Mouse (Mus musculus): ENCODE results near the gene 2900011O08Rik. TPM values are rescaled to one million over a fixed set of nuclear protein-coding genes. Genes with fewer than 3 reads are reported as not detected.

The 2900011O08Rik gene
- polyA plus RNA-seq, 1 experiment from 2014 or later, result 30.3 TPM

DNA sequence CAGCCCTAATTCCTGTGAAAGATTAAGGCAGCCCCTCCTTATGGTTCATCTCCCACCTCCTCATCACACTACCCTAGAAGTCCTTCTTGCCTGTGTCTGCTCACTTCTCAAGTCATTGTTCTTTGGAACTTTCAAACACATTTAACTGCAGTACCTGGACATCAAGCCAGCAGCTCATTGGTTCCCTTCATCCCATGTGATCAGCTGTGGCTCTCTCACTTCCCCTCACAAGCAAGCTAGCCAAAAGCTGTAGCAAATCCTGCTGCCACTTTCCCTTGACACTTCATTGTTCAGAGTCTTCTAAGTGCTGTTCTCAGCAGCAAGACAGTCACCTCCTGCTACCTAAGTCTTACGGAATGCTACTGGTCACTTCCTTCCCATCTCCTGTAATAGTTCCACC lies 138.8 kb downstream of the 2900011O08Rik start:
- H3K9ac ChIP-seq (ENCODE audit: low read length), result no peak overlapping the region
- no peaks in the 10 kb centered on the region for H3K4me1 ChIP-seq (replicated peaks; ENCODE audit: control insufficient read depth, insufficient read depth, low read length)
- H3K36me3 ChIP-seq (ENCODE audit: control insufficient read depth, insufficient read depth, low read length), result no peaks in the 10 kb centered on the region; the same call in 1 of the 2 replicates
- 90% methylated on average over 1 of the region's 1 CpGs for WGBS
- H3K9me3 ChIP-seq (ENCODE audit: control insufficient read depth, low read length), result no peaks in the 10 kb centered on the region
- DNase-seq (ENCODE audit: low spot score), result no peak
- no peak overlapping the region for H3K4me2 ChIP-seq (ENCODE audit: low read depth, low read length, severe bottlenecking)
- no peak overlapping the region for H3K4me3 ChIP-seq (ENCODE audit: low read depth, low read length)
- H3K27me3 ChIP-seq (ENCODE audit: control insufficient read depth, insufficient read depth, low read length), result no peaks in the 10 kb centered on the region
- ATAC-seq (replicated peaks; ENCODE audit: low FRiP score), result no peak
- no peak overlapping the region for H3K27ac ChIP-seq (ENCODE audit: low read depth, low read length)

GRCm38 (mm10) chr16:14128977-14129376 lies 142.6 kb downstream of the 2900011O08Rik start:
- H3K27ac ChIP-seq (ENCODE audit: low read depth, low read length), result no peak overlapping the region
- DNase-seq (ENCODE audit: low spot score), result no peak
- no peak overlapping the region for H3K9ac ChIP-seq (ENCODE audit: low read length)
- no peak for ATAC-seq (replicated peaks; ENCODE audit: low FRiP score)
- no peaks in the 10 kb centered on the region; the same call in 1 of the 2 replicates for H3K36me3 ChIP-seq (ENCODE audit: control insufficient read depth, insufficient read depth, low read length)
- no peaks in the 10 kb centered on the region for H3K4me1 ChIP-seq (replicated peaks; ENCODE audit: control insufficient read depth, insufficient read depth, low read length)
- no peak overlapping the region for H3K4me2 ChIP-seq (ENCODE audit: low read depth, low read length, severe bottlenecking)
- H3K4me3 ChIP-seq (ENCODE audit: low read depth, low read length), result no peak overlapping the region
- no peaks in the 10 kb centered on the region for H3K27me3 ChIP-seq (ENCODE audit: control insufficient read depth, insufficient read depth, low read length)
- H3K9me3 ChIP-seq (ENCODE audit: control insufficient read depth, low read length), result no peaks in the 10 kb centered on the region

DNA sequence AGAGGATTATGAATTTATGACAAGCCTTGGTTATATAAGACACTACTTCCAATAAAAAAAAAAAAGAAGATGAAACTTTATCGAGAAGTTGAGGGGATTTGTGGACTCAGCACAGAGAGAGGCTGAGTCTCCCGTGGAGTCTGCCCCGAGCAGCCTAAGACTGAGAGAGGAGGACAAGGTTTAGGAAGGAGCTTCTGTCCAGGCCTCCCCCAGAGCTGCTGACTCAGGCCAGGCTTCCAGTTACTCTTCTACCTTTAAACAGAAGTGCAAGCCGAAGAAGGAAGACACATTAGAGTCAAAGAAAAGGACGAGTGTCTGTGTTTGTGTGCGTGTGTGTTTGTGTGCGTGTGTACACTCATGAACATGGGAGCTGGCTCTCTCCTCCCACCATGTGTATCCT lies 144.4 kb downstream of the 2900011O08Rik start:
- 94% methylated on average over 7 of the region's 7 CpGs for WGBS
- Histone ChIP-seq H3K36me3 (ENCODE audit: control insufficient read depth, insufficient read depth, low read length) (peaks cover 4% of the 10 kb centered on the region; the same call in 1 of the 2 replicates), H3K4me3 (ENCODE audit: low read depth, low read length) (no peak overlapping the region), H3K9ac (ENCODE audit: low read length) (no peak overlapping the region), H3K27ac (ENCODE audit: low read depth, low read length) (no peak overlapping the region), H3K4me1 (replicated peaks; ENCODE audit: control insufficient read depth, insufficient read depth, low read length) (no peaks in the 10 kb centered on the region), H3K9me3 (ENCODE audit: control insufficient read depth, low read length) (no peaks in the 10 kb centered on the region), H3K4me2 (ENCODE audit: low read depth, low read length, severe bottlenecking) (no peak overlapping the region), H3K27me3 (ENCODE audit: control insufficient read depth, insufficient read depth, low read length) (no peaks in the 10 kb centered on the region)
- ATAC-seq (replicated peaks; ENCODE audit: low FRiP score) (no peak), DNase-seq (ENCODE audit: low spot score) (no peak)

DNA sequence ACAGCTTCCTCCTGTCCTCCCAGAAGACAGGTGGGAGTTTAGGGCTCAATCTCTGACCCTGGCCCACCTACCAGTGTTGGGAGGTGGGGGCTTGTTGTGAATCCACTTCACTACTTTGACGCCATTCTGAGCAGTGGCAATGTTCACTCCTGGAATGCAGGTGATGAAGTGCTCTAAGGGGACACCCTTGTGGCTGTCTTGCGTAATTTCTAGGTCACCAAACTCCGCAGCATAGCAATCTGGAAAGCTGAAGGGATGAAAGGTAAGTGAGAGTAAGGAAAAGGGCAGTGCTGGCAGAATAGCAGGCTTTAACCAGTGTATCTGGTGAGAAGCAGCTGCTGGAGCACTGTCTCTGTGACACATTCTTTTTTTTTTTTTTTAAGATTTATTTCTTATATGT lies 145.0 kb downstream of the 2900011O08Rik start:
- Histone ChIP-seq H3K4me2 (ENCODE audit: low read depth, low read length, severe bottlenecking) (no peak overlapping the region), H3K4me3 (ENCODE audit: low read depth, low read length) (no peak overlapping the region), H3K9me3 (ENCODE audit: control insufficient read depth, low read length) (no peaks in the 10 kb centered on the region), H3K36me3 (ENCODE audit: control insufficient read depth, insufficient read depth, low read length) (peaks cover 6% of the 10 kb centered on the region; the same call in 1 of the 2 replicates), H3K4me1 (replicated peaks; ENCODE audit: control insufficient read depth, insufficient read depth, low read length) (no peaks in the 10 kb centered on the region), H3K27ac (ENCODE audit: low read depth, low read length) (no peak overlapping the region), H3K9ac (ENCODE audit: low read length) (no peak overlapping the region), H3K27me3 (ENCODE audit: control insufficient read depth, insufficient read depth, low read length) (no peaks in the 10 kb centered on the region)
- ATAC-seq (replicated peaks; ENCODE audit: low FRiP score) (no peak), DNase-seq (ENCODE audit: low spot score) (no peak)
- 88% methylated on average over 3 of the region's 3 CpGs for WGBS

DNA sequence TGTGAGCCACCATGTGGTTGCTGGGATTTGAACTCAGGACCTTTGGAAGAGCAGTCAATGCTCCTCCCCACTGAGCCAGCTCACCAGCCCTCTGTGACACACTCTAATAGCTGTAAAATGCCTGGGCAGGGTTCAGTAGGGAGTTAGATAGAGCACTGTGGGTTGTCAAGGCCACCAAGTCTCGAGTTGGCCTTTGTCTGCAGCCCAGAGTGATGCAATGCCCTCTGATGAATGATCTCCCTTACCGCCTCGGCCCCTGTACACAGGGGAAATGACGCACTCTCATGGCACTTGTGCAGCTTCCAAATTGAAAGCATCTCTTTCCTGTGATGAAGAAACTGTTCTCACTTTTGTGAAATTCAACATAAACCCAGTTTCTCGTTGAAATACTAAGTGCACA lies 145.4 kb downstream of the 2900011O08Rik start:
- ATAC-seq (replicated peaks; ENCODE audit: low FRiP score), result no peak
- Histone ChIP-seq H3K36me3 (ENCODE audit: control insufficient read depth, insufficient read depth, low read length) (peaks cover 6% of the 10 kb centered on the region; the same call in 1 of the 2 replicates), H3K4me2 (ENCODE audit: low read depth, low read length, severe bottlenecking) (no peak overlapping the region), H3K27me3 (ENCODE audit: control insufficient read depth, insufficient read depth, low read length) (no peaks in the 10 kb centered on the region), H3K9ac (ENCODE audit: low read length) (no peak overlapping the region), H3K4me3 (ENCODE audit: low read depth, low read length) (no peak overlapping the region), H3K4me1 (replicated peaks; ENCODE audit: control insufficient read depth, insufficient read depth, low read length) (no peaks in the 10 kb centered on the region), H3K27ac (ENCODE audit: low read depth, low read length) (no peak overlapping the region), H3K9me3 (ENCODE audit: control insufficient read depth, low read length) (no peaks in the 10 kb centered on the region)
- WGBS, result 89% methylated on average over 5 of the region's 5 CpGs
- no peak for DNase-seq (ENCODE audit: low spot score)

DNA sequence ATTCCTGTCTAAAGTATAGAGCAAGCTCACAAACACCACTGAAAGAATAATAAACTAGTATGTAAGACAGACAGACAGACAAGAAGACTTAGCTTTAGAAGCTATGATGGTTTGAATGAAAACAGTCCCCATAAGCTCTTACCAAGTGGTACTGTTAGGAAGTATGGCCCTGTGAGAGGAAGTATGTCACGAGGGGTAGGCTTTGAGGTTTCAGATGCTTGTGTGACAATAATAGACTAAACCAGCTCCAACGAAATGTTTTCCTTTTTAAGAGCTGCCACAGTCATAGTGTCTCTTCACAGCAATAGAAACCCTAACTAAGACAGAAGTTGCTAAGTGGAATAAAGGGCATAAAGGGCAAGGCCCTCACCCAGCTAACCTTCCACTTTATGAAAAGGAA lies 148.6 kb downstream of the 2900011O08Rik start:
- no peak overlapping the region for H3K27ac ChIP-seq (ENCODE audit: low read depth, low read length)
- WGBS, result 92% methylated on average over 2 of the region's 2 CpGs
- DNase-seq (ENCODE audit: low spot score), result no peak
- no peak overlapping the region for H3K4me3 ChIP-seq (ENCODE audit: low read depth, low read length)
- no peak for ATAC-seq (replicated peaks; ENCODE audit: low FRiP score)
- no peaks in the 10 kb centered on the region for H3K4me1 ChIP-seq (replicated peaks; ENCODE audit: control insufficient read depth, insufficient read depth, low read length)
- no peak overlapping the region for H3K4me2 ChIP-seq (ENCODE audit: low read depth, low read length, severe bottlenecking)
- H3K27me3 ChIP-seq (ENCODE audit: control insufficient read depth, insufficient read depth, low read length), result no peaks in the 10 kb centered on the region
- peaks cover 6% of the 10 kb centered on the region for H3K36me3 ChIP-seq (ENCODE audit: control insufficient read depth, insufficient read depth, low read length)
- no peaks in the 10 kb centered on the region for H3K9me3 ChIP-seq (ENCODE audit: control insufficient read depth, low read length)
- H3K9ac ChIP-seq (ENCODE audit: low read length), result no peak overlapping the region

GRCm38 (mm10) chr16:14137976-14138561 lies 151.7 kb downstream of the 2900011O08Rik start:
- no peak for ATAC-seq (replicated peaks; ENCODE audit: low FRiP score)
- 68% methylated on average over 1 of the region's 1 CpGs for WGBS
- Histone ChIP-seq H3K4me3 (ENCODE audit: low read depth, low read length) (no peak overlapping the region), H3K9ac (ENCODE audit: low read length) (no peak overlapping the region), H3K27me3 (ENCODE audit: control insufficient read depth, insufficient read depth, low read length) (no peaks in the 10 kb centered on the region), H3K36me3 (ENCODE audit: control insufficient read depth, insufficient read depth, low read length) (peaks cover 6% of the 10 kb centered on the region), H3K4me1 (replicated peaks; ENCODE audit: control insufficient read depth, insufficient read depth, low read length) (no peaks in the 10 kb centered on the region), H3K4me2 (ENCODE audit: low read depth, low read length, severe bottlenecking) (no peak overlapping the region), H3K27ac (ENCODE audit: low read depth, low read length) (no peak overlapping the region), H3K9me3 (ENCODE audit: control insufficient read depth, low read length) (no peaks in the 10 kb centered on the region)
- DNase-seq (ENCODE audit: low spot score), result no peak

DNA sequence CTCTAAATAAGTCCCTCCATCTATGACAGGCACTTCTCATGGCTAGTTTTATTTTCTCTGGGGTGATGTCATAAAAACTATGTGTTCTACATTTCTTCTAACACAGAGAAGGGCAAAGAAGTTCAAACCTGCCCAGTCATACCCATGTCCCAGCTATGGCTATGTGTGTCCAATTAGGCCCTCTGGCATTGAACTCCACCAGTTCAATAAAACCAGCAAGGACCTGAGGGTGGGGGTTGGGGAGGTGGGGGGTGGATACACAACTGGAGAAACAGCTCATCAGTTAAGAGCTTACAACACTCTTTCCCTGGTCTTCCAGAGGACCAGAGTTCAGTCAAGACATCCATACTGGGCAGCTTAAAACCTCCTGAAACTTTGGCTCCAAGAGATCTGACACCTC lies 152.7 kb downstream of the 2900011O08Rik start:
- H3K4me2 ChIP-seq (ENCODE audit: low read depth, low read length, severe bottlenecking), result no peak overlapping the region
- no peak overlapping the region for H3K9ac ChIP-seq (ENCODE audit: low read length)
- no peak overlapping the region for H3K27ac ChIP-seq (ENCODE audit: low read depth, low read length)
- H3K4me1 ChIP-seq (replicated peaks; ENCODE audit: control insufficient read depth, insufficient read depth, low read length), result no peaks in the 10 kb centered on the region
- peaks cover 6% of the 10 kb centered on the region for H3K36me3 ChIP-seq (ENCODE audit: control insufficient read depth, insufficient read depth, low read length)
- no peaks in the 10 kb centered on the region for H3K27me3 ChIP-seq (ENCODE audit: control insufficient read depth, insufficient read depth, low read length)
- no peak for ATAC-seq (replicated peaks; ENCODE audit: low FRiP score)
- H3K4me3 ChIP-seq (ENCODE audit: low read depth, low read length), result no peak overlapping the region
- DNase-seq (ENCODE audit: low spot score), result no peak
- H3K9me3 ChIP-seq (ENCODE audit: control insufficient read depth, low read length), result no peaks in the 10 kb centered on the region

DNA sequence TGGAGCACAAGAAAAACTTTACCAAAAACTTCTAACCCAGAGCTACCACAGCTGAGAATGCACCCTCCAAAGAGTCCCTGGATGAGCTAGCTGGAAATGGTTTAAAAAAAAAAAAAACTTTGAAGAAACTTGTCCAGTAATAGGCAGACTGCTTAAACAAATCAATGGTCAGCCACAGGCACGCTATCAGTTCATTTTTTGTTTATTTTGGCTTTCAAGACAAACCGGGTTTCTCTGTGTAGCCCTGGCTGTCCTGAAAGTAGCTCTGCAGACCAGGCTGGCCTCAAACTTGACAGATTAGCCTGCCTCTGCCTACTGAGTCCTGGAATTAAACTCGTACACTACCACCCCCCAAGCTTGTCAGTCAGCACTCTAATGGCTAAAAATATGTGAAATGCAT lies 156.9 kb downstream of the 2900011O08Rik start:
- no peak overlapping the region for H3K4me3 ChIP-seq (ENCODE audit: low read depth, low read length)
- DNase-seq (ENCODE audit: low spot score) (no peak), ATAC-seq (replicated peaks; ENCODE audit: low FRiP score) (no peak)
- H3K4me2 ChIP-seq (ENCODE audit: low read depth, low read length, severe bottlenecking), result no peak overlapping the region
- H3K9ac ChIP-seq (ENCODE audit: low read length), result no peak overlapping the region
- 94% methylated on average over 3 of the region's 3 CpGs for WGBS
- no peaks in the 10 kb centered on the region for H3K4me1 ChIP-seq (replicated peaks; ENCODE audit: control insufficient read depth, insufficient read depth, low read length)
- H3K27ac ChIP-seq (ENCODE audit: low read depth, low read length), result no peak overlapping the region
- H3K36me3 ChIP-seq (ENCODE audit: control insufficient read depth, insufficient read depth, low read length), result no peaks in the 10 kb centered on the region; the same call in none of the 2 replicates
- H3K27me3 ChIP-seq (ENCODE audit: control insufficient read depth, insufficient read depth, low read length), result no peaks in the 10 kb centered on the region
- H3K9me3 ChIP-seq (ENCODE audit: control insufficient read depth, low read length), result no peaks in the 10 kb centered on the region

Measured in forebrain, embryonic 11.5 days (tissue).